Mouse (Mus musculus): Measurements from ENCODE around the gene 1110008L16Rik. TPM values are rescaled to one million over a fixed set of nuclear protein-coding genes. Genes with fewer than 3 reads are reported as not detected.
"Not testable (repeated sequence)": the region's sequence is repeated elsewhere in the genome, so short reads cannot be mapped to it uniquely, and the experiment has no call there.

Gene 1110008L16Rik
- total RNA-seq (2018; cell fraction: chromatin; rRNA removed), result 10 to 100 TPM in 17 of 26 experiments, 1 to 10 TPM in 9; 1.9 to 30.2 (median 14.1) TPM
- 1 to 10 TPM; 2.7 to 9.3 (median 7.9) TPM for total RNA-seq (2018; cell fraction: cytosol; rRNA removed)
- 10 to 100 TPM in 12 of 26 experiments, 1 to 10 TPM in 14; 2.7 to 21.0 (median 9.3) TPM for total RNA-seq (2018; cell fraction: nucleus; rRNA removed)
- polyA plus RNA-seq (2018), result 7.0 to 7.9 TPM (median 7.4 TPM) in 3 replicates

GRCm38 (mm10) chr12:55299336-55299735 is at the start of gene 1110008L16Rik:
TSS of gene 1110008L16Rik (plus strand) at chr12:55299577.
- 7% methylated on average over 5 of the region's 5 CpGs for WGBS (ENCODE audit: missing documents)
- no peak within 1 kb of the TSS for H3K4me3 ChIP-seq (ENCODE audit: inconsistent target)
- peak within 1 kb of the TSS; percentile 19; the same call in 1 of the 2 replicates for H3K27ac ChIP-seq
- peaks cover 22% of the 10 kb centered on the region for H3K79me2 ChIP-seq (ENCODE audit: inconsistent target)
- H3K36me3 ChIP-seq (ENCODE audit: inconsistent target), result peaks cover 36% of the 10 kb centered on the region

- WGBS (ENCODE audit: missing documents), result no CpG with 5 or more reads among the region's 8 CpGs
- not testable (repeated sequence) for H3K79me2 ChIP-seq (ENCODE audit: inconsistent target); H3K36me3 ChIP-seq (ENCODE audit: inconsistent target); H3K27ac ChIP-seq; H3K4me3 ChIP-seq (ENCODE audit: inconsistent target)
These were observed 37.4 kb upstream of the 1110008L16Rik start for GRCm38 (mm10) chr12:55261950-55262349.

- H3K4me3 ChIP-seq (ENCODE audit: inconsistent target); H3K79me2 ChIP-seq (ENCODE audit: inconsistent target); H3K36me3 ChIP-seq (ENCODE audit: inconsistent target); H3K27ac ChIP-seq: not testable (repeated sequence)
- no CpG with 5 or more reads among the region's 5 CpGs for WGBS (ENCODE audit: missing documents)
These were observed 36.0 kb upstream of the 1110008L16Rik start for GRCm38 (mm10) chr12:55263385-55263784.

- WGBS (ENCODE audit: missing documents), result 94% methylated on average over 3 of the region's 3 CpGs
- no peaks in the 10 kb centered on the region for H3K36me3 ChIP-seq (ENCODE audit: inconsistent target)
These were observed 27.1 kb upstream of the 1110008L16Rik start for GRCm38 (mm10) chr12:55272243-55272642.

GRCm38 (mm10) chr12:55277583-55277982 is 21.8 kb upstream of the 1110008L16Rik start:
- H3K4me3 ChIP-seq (ENCODE audit: inconsistent target); H3K27ac ChIP-seq; H3K36me3 ChIP-seq (ENCODE audit: inconsistent target); H3K79me2 ChIP-seq (ENCODE audit: inconsistent target): not testable (repeated sequence)
- WGBS (ENCODE audit: missing documents), result 83% methylated on average over 2 of the region's 6 CpGs

More at GRCm38 (mm10) chr12:55272243-55272642, 27.1 kb upstream of the 1110008L16Rik start:
- Histone ChIP-seq H3K79me2 (ENCODE audit: inconsistent target) (no peaks in the 10 kb centered on the region), H3K27ac (no peak overlapping the region), H3K4me3 (ENCODE audit: inconsistent target) (no peak overlapping the region)

- Histone ChIP-seq H3K36me3 (ENCODE audit: inconsistent target) (peaks cover 48% of the 10 kb centered on the region), H3K79me2 (ENCODE audit: inconsistent target) (peaks cover 22% of the 10 kb centered on the region), H3K27ac (no peak overlapping the region), H3K4me3 (ENCODE audit: inconsistent target) (no peak overlapping the region)
- WGBS (ENCODE audit: missing documents), result 90% methylated on average over 9 of the region's 9 CpGs
These were observed 1.3 kb upstream of the 1110008L16Rik start for GRCm38 (mm10) chr12:55298112-55298511.

GRCm38 (mm10) chr12:55300820-55301351 is 1.5 kb downstream of the 1110008L16Rik start:
- WGBS (ENCODE audit: missing documents), result 78% methylated on average over 3 of the region's 3 CpGs
- Histone ChIP-seq H3K4me3 (ENCODE audit: inconsistent target) (peak overlapping the region; percentile 90; the same call in 1 of the 2 replicates), H3K36me3 (ENCODE audit: inconsistent target) (peaks cover 23% of the 10 kb centered on the region)

GRCm38 (mm10) chr12:55301472-55302300 is 2.3 kb downstream of the 1110008L16Rik start:
- Histone ChIP-seq H3K36me3 (ENCODE audit: inconsistent target) (peaks cover 19% of the 10 kb centered on the region; the same call in 1 of the 2 replicates), H3K79me2 (ENCODE audit: inconsistent target) (peaks cover 22% of the 10 kb centered on the region), H3K4me3 (ENCODE audit: inconsistent target) (peak overlapping the region; percentile 90), H3K27ac (peak overlapping the region; percentile 86)
- WGBS (ENCODE audit: missing documents), result 20% methylated on average over 11 of the region's 11 CpGs

More at GRCm38 (mm10) chr12:55300820-55301351, 1.5 kb downstream of the 1110008L16Rik start:
- Histone ChIP-seq H3K27ac (0 out of 2 replicates have a peak overlapping the region, but pooled peaks have one; percentile 86), H3K79me2 (ENCODE audit: inconsistent target) (peaks cover 22% of the 10 kb centered on the region)

GRCm38 (mm10) chr12:55302485-55303441 is 3.4 kb downstream of the 1110008L16Rik start, which contains the start of gene Ppp2r3c:
TSS of gene Ppp2r3c (minus strand) at chr12:55302998.
- WGBS (ENCODE audit: missing documents), result under 1% methylated on average over 55 of the region's 55 CpGs
- Histone ChIP-seq H3K36me3 (ENCODE audit: inconsistent target) (peaks cover 8% of the 10 kb centered on the region; the same call in 1 of the 2 replicates), H3K4me3 (ENCODE audit: inconsistent target) (peak within 1 kb of the TSS; percentile 90), H3K79me2 (ENCODE audit: inconsistent target) (peaks cover 22% of the 10 kb centered on the region), H3K27ac (peak within 1 kb of the TSS; percentile 86)

GRCm38 (mm10) chr12:55306371-55306770 is 7.0 kb downstream of the 1110008L16Rik start:
- H3K4me3 ChIP-seq (ENCODE audit: inconsistent target), result no peak overlapping the region
- 94% methylated on average over 4 of the region's 4 CpGs for WGBS (ENCODE audit: missing documents)
- H3K79me2 ChIP-seq (ENCODE audit: inconsistent target), result peaks cover 5% of the 10 kb centered on the region
- H3K36me3 ChIP-seq (ENCODE audit: inconsistent target), result 0 out of 2 replicates have a peak, but pooled peaks cover 6% of the 10 kb centered on the region
- no peak overlapping the region for H3K27ac ChIP-seq

- Histone ChIP-seq H3K4me3 (ENCODE audit: inconsistent target) (no peak overlapping the region), H3K27ac (no peak overlapping the region), H3K79me2 (ENCODE audit: inconsistent target) (no peaks in the 10 kb centered on the region), H3K36me3 (ENCODE audit: inconsistent target) (0 out of 2 replicates have a peak, but pooled peaks cover 6% of the 10 kb centered on the region)
- WGBS (ENCODE audit: missing documents), result 89% methylated on average over 6 of the region's 6 CpGs
These were observed 8.2 kb downstream of the 1110008L16Rik start for GRCm38 (mm10) chr12:55307566-55307965.

- Histone ChIP-seq H3K79me2 (ENCODE audit: inconsistent target) (no peaks in the 10 kb centered on the region), H3K36me3 (ENCODE audit: inconsistent target) (0 out of 2 replicates have a peak, but pooled peaks cover 6% of the 10 kb centered on the region), H3K27ac (no peak overlapping the region), H3K4me3 (ENCODE audit: inconsistent target) (no peak overlapping the region)
- 90% methylated on average over 9 of the region's 9 CpGs for WGBS (ENCODE audit: missing documents)
These were observed 9.4 kb downstream of the 1110008L16Rik start for GRCm38 (mm10) chr12:55308731-55309130.

- Histone ChIP-seq H3K27ac (no peak overlapping the region), H3K79me2 (ENCODE audit: inconsistent target) (no peaks in the 10 kb centered on the region), H3K4me3 (ENCODE audit: inconsistent target) (no peak overlapping the region), H3K36me3 (ENCODE audit: inconsistent target) (0 out of 2 replicates have a peak, but pooled peaks cover 6% of the 10 kb centered on the region)
- 95% methylated on average over 8 of the region's 8 CpGs for WGBS (ENCODE audit: missing documents)
These were observed 10.1 kb downstream of the 1110008L16Rik start for GRCm38 (mm10) chr12:55309501-55309900.
